Mouse (Mus musculus) left cerebral cortex, adult 18-20 months (tissue): ENCODE data around the gene Kcnn3. TPM values are rescaled to one million over a fixed set of nuclear protein-coding genes. Genes with fewer than 3 reads are reported as not detected.
A peak's percentile ranks its signal among the peaks of the same experiment; 100 is the strongest.

Source experiments
- DNase-seq, 2 experiments: peaks; one replicate each; pipeline ENCODE4 v3.0.0; 2021 to 2022; ENCODE audit warnings: low spot score in 2 of 2, mixed read lengths in 1 of 2
- total RNA-seq, 2 experiments: library from RNA; stranded (reverse); gene quantifications; 2 replicates each; pipeline ENCODE4 v1.2.3; 2021

The Kcnn3 gene
- total RNA-seq, 2 experiments from 2014 or later, result 20.4 to 26.9 TPM

DNA sequence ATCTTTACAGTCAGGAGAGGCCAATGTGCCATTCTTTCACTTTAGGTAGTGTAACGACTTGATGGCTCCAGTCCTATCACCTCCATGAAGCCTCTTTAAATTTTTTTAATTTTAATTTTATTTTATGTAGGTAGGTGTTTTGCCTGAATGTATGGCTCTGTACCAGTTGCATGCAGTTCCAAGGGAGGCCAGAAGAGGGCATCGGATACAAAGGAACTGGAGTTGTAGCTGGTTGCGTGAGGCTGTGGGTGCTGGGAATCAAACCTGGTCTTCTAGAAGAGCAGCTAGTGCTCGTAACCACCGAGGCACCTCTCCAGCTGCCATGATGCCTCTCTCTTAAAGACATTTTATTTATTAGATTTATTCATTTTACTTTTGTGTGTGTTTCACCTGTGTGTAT is 3.6 kb upstream of the Kcnn3 start:
- DNase-seq, result no peak

DNA sequence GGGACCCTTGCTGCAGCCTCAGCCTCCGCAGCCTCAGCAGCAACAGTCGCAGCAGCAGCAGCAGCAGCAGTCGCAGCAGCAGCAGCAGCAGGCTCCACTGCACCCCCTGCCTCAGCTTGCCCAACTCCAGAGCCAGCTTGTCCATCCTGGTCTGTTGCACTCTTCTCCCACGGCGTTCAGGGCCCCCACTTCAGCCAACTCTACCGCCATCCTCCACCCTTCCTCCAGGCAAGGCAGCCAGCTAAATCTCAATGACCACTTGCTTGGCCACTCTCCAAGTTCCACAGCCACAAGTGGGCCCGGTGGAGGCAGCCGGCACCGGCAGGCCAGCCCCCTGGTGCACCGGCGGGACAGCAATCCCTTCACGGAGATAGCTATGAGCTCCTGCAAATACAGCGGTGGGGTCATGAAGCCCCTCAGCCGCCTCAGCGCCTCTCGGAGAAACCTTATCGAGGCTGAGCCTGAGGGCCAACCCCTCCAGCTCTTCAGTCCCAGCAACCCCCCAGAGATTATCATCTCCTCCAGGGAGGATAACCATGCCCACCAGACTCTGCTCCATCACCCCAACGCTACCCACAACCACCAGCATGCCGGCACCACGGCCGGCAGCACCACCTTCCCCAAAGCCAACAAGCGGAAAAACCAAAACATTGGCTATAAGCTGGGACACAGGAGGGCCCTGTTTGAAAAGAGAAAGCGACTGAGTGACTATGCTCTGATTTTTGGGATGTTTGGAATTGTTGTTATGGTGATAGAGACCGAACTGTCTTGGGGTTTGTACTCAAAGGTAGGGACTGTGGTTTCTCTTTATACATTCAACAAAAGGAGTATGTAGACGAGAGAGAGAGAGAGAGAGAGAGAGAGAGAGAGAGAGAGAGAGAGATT is 896 bp downstream of the Kcnn3 start:
- DNase-seq, result peak in 1 of 2 experiments; percentile 29

DNA sequence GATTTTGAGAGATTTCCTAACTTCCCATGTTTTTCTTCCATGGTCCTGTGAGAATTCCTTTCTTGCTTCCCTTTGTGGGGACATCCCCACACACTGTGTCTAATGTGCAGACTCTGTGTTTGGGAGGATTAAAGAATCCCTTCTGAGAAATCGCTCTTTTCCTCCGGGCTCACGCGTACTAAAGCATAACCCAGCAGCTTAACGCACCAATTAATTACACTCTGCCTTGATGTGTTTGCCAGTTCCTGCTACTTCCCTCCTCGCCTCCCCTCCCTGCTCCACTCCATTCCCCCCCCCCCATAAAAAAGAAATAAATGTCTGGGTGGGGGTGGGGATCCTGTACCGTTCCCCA is 1.5 kb downstream of the Kcnn3 start:
- no peak for DNase-seq

DNA sequence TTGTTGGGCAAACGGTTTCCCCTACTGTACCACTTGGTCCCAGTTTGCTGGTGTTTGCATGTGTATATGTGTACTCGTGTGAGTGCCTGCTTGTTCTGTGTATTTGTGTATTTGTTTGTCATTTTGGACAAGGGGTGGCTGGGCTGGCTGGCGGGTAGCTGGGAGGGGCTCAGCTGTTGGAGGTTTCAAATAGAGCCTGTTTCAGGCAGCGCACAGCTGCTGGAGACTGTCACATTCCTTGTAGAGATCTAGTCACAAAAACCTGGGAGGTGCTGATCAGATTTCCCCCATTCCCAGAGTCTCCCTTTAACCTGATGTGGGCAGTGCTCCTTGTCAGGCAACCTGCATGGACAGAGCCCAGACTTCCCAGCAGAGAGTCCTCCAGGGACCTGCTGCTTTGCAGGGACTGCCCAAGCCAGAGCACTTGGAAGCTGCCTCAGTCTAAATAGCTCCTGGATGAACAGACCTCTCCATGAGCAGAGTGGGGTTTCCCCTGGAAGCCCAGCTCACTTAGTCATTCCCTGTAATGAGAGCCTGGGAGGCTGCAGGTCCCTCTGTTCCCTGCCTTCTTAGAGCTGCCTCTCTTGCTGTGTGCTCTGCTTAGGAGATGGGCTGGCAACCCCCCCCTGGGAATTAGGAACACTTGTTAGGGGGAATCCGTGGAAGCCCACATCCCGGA is 2.6 kb downstream of the Kcnn3 start:
- no peak for DNase-seq

DNA sequence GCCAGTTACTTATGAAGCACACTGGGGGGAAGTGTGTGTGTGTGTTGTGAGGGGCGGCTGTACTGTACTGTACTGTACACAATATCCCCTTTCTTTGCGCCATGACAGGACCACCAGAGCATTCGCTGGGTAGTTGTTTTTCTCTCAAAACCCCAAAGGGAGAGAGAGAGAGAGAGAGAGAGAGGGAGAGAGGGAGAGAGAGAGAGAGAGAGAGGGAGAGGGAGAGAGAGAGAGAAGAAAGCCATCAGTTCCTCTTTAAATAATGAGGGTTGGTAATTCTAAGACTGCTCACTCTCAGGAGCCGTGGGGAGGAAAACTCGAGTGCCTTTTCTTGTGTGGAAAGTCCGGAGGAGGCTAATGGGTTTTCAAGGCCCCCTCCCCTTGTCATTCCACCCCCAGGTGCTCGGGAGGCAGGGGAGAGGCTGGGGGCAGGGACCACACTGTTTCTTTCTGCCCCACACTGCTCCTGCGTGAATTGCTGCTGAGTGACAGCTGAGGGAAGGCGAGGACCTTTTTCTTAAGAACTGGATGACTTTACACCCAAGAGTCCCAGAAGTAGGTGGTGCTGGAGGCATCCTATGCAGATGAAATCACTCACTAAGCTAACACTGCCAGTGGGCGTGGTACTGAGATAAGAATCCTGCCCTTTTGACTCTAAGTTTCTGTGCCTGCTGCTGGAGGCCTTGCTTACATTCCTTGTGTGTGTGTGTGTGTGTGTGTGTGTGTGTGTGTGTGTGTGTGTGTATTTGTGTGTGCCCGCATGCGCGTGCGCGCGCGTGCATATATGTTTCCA is 6.5 kb downstream of the Kcnn3 start:
- no peak for DNase-seq

DNA sequence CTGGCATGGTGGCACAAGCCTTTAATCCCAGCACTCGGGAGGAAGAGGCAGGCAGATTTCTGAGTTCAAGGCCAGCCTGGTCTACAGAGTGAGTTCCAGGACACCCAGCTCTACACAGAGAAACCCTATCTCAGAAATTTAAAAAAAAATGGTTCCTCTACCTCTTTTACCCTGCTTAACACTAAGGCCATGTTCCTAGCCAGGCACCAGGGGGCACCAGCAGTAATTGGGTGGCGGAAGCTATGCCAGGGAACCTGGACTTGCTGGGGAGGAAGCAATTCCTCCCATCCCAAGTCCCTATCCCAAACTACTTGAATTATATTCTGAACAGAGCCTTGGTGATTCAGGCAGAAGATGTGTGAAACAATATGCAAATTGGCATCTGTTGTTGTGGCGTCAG is 9.8 kb downstream of the Kcnn3 start:
- no peak for DNase-seq

DNA sequence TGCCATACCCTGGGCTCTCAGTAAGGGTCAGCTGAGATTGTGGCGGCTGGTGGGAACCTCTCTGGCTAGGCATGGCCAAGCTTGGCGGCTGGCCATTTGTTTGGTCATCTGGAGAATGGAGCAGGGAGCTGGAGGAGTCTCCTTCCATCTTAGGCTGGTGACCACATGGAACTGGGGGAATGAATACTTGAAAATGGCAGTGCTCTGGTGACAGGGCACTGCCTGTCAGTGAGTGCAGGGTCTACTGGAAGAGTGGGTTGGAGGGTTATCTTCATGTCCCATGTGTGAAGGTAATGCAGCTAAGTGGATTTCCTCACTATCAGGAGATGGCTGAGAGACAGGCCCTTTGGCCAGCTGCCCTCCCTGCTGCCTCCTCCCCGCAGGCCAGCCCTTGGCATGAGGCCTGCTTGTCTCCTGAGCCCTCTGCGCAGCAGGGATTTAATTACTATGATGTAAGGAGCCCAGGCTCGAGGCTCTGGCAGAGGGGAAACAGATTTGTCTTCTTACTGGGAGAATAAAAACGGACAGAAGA is 14.7 kb downstream of the Kcnn3 start:
- DNase-seq, result no peak

DNA sequence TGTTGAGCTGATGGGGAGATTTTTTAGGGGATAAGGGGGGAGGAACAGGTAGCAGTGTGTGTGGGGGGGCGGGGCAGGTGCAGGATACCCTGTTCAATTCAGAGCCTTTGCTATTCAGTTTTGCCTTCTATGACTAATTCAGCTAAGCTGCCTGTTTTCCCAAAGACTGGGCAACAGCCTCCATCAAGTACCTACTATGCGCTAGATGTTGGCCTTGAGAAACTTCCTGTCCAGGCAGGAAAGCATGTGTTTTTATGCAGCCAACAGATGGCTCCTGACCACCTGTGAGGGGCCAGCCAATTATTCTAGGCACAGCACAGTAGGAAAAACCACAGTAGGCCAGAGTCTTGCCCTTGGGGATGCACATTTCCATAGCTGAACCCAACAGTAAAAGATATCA is 15.2 kb downstream of the Kcnn3 start:
- DNase-seq, result no peak

DNA sequence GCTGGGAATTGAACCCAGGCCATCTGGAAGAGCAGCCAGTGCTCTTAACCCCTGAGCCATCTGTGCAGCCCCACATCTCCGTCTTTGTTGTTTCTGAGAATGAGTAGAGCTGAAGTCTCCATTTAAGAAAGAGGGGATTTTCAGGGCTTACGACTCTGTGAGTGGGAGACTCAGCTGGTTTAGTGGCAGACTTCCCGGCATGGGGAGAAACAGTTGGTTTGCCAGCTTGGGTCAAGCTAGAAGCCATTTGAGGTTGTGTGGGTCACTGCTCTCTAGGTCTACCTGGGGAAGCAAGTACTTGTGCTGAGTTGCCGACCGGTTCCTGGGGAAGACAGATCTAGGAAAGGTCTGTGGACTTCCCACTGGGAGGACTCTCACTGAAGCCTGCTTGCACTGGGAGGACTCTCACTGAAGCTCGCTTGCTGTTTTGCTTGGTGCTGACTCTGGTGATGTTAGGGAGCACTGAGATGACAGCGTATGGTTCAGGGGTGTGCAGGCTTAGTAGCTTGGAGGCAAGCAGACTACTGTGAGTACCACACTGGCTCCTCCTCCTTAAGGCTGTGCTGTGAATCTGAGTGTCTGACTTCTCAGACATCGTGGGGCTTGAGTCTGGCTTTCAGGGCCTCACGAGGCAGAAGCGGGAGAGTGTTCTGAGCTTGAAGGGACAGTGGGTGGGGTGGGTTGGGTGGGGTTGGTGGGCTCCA is 19.2 kb downstream of the Kcnn3 start:
- DNase-seq, result no peak

DNA sequence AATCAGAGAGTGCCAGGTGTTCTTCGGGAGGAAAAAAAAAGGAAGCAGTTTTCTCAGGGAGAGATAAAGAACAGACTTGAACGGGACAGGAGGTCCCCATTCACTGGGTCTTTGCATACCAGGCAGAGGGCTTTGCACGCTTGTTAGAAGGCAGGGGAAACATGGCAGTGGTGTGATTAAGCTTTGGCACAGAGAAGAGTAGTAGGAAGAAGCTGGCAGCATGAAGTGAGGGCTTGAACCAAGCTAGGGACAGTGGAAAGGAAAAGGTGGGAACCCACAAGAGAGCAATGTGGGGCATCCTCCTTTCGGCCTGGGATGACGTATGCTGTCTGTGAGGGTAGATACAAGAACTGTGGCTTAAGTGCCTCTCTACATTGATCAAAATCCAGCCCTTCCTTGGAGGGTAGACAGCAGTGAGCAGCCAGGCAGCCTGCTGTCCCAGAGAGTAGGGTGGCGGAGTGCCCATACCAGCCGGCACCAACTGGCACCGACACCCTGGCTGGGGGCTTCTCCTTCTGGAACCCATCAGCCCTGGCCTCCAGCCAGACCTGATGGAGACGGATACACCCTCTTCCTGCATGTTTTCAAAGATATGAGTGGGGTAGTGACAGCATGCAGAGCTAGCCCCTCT is 19.9 kb downstream of the Kcnn3 start:
- no peak for DNase-seq

DNA sequence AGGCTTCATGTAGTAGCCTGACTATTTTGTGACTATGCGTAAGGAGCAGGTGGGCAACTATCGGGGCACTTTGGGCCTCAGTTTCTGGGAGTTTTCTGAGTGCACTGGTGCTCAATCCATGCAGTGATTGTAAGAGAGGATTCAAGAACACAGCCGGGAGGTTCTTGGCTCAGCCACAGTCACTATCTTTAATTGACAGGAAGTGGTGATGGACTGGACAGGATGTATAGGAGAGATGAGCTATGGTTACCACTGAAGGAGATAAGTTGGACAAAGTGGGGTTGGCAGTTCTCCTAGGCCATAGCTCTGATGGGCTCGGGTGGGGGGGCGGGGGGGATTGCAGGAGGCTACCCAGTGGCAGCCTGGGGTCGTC is 20.4 kb downstream of the Kcnn3 start:
- DNase-seq, result no peak

DNA sequence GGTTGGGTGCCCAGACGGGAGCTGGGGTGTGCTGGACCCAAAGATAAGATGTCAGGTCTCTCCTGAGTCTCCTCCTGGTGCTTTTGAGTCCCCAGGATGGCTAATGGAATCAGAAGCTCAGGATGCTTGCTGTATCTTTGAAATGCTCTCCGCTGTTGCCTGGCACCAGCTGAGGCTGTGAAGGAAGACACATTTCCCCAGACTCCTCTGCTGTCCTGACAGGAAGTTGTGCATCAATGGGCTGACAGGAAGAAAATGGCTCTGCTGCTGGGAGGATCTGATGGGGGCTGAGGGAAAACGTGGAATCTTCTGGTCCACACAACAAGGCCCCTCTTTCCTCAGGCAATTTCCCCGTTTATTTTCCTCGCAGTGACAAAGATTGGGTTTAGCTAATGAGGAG is 27.0 kb downstream of the Kcnn3 start:
- peak in 1 of 2 experiments; percentile 10 for DNase-seq

DNA sequence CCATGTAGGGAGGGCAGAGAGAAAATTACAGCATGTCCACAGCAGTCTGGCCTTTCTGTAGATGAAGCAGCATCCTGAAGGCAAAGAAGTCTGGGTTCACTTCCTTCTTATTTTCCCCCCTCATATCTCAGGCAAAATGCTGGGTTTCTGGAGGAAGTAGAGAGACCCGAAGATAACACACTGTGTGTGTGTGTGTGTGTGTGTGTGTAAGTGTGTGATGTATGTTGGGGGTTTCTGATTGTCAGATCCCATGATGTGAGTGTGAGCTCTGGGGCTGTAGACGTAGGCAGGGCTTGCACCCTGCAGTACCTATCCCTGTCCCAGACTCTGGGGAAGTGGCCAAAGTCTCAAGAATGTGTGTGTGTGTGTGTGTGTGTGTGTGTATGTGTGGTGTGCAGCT is 28.8 kb downstream of the Kcnn3 start:
- DNase-seq, result no peak

DNA sequence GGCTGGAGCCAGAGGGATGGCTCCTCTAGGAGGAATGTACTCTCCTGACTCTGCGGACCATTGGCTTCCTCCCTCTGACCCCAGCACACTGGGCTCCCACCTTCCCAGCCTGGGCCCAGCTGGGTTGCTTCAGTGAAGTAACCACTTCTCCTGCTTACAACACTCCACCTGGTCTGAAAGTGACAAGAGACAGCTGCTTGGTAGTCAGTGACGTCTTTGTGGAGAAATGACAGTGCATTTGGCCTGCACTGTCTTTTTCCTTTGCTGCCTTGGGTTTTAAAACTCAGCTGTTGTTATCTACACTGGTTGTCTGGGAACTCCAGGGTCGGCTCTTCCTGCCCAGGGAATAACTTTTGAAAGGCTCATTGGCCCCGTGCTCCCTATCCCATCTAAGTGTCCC is 29.5 kb downstream of the Kcnn3 start:
- no peak for DNase-seq

DNA sequence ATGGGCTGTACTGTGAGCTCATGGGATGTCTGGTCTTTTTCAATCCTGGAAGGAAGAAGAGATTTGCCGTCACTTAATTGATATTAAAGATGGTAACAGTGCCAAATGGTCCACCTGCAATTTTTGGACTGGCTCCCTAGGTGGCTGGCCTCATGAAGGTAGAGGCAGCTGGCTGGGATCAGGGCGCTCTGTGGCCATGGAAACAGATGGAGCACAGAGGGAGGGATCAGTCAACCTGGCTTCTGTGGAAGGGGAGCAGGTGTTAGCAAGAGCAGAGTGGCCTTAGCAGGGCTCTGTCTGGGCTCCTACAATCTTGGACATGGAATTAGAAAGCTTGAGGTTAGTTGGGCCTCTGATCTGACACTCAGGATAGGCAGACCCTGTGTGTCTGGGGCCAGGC is 31.9 kb downstream of the Kcnn3 start:
- no peak for DNase-seq

DNA sequence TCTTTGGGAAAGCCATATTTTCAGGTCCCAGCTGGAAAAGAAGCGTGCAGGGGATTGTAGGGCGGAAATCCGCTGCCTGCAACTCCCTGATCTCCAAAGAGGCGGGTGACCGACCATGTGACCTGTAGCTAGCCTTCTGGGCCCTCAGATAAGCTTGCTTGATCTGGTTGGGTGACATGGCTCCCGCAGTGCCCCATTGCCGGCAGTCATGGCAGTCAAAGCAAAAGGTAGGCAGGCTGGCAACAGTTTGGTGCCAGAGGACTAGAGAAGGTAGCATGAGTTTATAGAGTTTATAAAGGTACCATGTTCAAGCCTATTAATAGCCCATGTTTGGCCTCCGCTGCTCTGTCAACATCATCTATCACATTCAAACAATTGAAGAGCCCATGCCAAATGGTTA is 33.5 kb downstream of the Kcnn3 start:
- DNase-seq, result no peak

DNA sequence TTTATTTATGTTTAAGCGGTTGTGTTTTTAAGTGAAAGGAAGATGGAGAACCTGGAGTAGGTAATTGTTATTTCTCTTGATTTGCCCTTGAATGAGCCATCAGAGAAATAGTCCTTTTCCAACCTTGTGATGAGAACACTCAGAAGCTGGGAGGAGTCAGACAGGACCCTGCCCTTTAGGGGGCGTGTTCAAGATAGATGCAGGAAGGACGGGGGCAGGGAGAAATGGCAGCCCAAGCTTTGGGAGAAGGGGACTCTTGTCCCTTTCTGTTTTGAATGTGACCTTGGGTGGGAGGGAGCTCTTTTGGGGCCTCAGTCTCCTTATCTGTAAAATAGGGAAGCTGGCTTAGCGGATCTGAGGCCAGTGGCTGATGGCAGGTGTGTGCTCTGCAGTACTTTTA is 34.0 kb downstream of the Kcnn3 start:
- DNase-seq, result no peak

DNA sequence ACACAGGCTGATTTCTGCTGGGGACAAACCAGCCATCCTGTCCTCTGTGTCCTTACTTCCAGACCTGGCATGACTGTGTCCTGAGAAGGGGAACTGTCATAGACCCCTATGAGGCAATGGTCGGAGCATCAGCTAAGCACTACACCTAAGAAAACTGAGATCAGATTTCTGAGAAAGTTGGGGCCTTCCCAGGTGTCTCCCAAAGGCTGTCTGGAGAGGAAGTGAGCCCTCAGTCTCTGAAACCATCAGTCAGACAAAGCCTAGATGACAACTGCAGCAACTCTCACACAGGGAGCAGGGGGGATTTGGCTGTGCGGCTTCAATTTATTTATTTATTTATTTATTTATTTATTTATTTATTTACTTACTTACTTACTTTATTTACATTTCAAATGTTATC is 34.6 kb downstream of the Kcnn3 start:
- no peak for DNase-seq

DNA sequence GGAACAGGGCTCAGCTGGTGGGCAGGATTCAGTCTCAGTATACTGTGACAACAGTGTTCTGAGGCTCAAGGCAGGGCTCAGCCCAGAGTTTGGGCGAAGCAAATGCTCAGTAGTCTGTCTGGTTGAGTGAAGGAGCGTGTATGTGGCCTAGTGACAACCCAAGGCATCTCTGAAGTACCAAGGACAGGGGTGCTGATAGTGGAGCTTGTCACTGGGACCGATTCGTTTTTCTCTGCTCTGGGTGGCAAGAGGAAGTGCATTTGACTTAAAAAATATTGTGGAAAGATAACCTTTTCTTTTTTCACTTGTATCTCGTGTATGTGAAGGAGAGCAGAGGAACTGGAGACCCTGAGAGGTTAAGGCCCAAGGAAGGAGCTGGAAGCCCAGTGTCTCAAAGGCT is 37.8 kb downstream of the Kcnn3 start:
- DNase-seq, result no peak

DNA sequence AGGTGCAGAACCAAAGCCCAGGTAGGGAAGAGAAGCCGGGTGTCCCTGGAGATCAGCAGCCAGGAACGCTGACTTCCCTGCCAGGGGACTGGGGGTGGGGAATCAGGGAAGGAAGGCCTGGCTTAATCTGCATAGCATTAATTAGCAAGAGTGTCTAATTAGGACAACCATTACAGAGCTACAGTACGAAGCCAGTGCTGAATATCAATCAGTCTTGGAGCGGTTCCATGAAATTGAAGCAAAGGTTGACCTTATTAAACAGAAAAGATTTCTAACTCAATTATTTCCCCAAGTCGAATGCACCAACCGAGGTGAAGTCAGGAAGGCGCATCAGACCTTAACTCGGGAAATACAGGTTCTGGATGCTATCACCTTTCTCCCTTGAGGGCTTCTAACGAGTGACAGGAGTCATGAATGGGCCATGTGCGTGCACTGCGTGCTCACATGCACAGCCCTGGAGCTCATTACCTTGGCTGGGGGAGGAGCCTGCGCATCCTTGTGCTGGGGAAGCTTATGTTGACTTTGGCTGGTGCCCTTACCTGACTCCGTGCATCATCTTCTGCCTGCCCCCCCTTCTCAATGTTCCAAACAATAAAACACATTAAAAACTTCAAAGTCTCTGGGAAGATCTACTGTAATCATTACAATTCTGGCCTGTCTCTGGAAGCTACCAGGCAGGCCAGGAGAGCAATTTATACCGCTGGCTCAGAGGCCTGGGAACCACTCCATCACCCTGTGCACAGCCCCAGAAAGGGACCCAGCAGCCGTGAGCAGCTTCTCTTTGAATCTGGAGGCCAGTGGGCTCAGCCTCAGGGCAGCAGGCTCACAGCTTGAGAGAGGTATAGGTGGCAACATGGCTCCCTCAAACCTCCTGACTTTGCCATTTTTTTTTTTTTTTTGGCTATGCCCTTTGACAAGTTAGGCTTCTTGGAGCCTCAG is 39.3 kb downstream of the Kcnn3 start:
- DNase-seq, result no peak
